Mouse (Mus musculus): Measurements from ENCODE around the gene Fbxw7.

DNA sequence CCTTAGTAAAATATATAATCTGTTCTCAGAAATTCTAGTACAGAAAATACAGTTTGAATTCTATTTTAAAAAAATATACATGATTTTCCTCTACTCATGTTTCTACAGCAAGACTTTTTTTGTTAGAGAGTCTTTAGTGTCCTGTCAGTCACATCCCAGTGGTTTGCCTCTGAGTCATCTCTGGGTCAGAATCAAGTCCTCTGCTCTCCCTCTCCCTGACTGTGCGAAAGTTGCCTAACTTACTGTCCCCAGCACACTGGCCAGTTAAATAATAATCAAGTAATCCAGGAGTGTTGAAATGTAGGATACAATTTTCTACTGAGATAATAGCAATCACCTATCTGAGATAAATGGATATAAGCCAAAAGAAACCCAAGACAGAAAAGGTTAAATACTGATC, 120.7 kb downstream of the Fbxw7 start:
- no peak for TF ChIP-seq HCFC1 (IDR thresholded peaks at IDR 0.05; ENCODE audit: borderline replicate concordance, insufficient read depth, low read length)
- TF ChIP-seq MAFK (IDR thresholded peaks at IDR 0.05; ENCODE audit: insufficient read depth, low read depth, low read length), result no peak
- no peak for TF ChIP-seq ZNF384 (IDR thresholded peaks at IDR 0.05; ENCODE audit: low read depth, low read length)
